Mouse (Mus musculus): ENCODE results near the gene N4bp3. TPM values are rescaled to one million over a fixed set of nuclear protein-coding genes. Genes with fewer than 3 reads are reported as not detected.
"Not testable (repeated sequence)": the region's sequence is repeated elsewhere in the genome, so short reads cannot be mapped to it uniquely, and the experiment has no call there.

Gene N4bp3
- total RNA-seq, 1 experiment, result 23.7 TPM

DNA sequence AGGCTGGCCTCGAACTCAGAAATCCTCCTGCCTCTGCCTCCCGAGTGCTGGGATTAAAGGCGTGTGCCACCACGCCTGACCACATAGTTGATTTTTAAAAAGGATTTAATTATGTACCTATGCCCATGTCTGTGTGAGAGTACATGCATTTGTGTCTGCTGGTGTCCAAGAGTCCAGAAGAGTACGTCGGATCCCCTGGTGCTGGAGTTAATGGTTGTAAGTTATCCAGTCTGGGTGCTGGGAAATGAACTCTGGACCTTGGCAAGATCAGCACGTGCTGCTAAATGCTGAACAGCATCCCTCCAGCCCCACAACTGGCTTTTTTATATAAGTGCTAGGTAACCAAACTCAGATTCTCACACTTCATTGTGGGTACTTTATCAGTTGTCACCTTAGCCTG lies 20.2 kb upstream of the N4bp3 start:
- Histone ChIP-seq H3K9me3 (ENCODE audit: control insufficient read depth, insufficient read depth, low read depth, low read length) (peaks cover 7% of the 10 kb centered on the region), H3K4me3 (ENCODE audit: insufficient read depth in 1 of 2, low read depth in 1 of 2, low read length in 2 of 2, poor library complexity in 1 of 2, severe bottlenecking in 1 of 2) (no peak overlapping the region), H3K4me1 (ENCODE audit: control insufficient read depth in 2 of 2, insufficient read depth in 2 of 2, low read length in 2 of 2, poor library complexity in 1 of 2) (peaks cover 6 to 9% of the 10 kb centered on the region in 2 experiments; a peak in 3 of 4 replicates), H3K27ac (ENCODE audit: insufficient read depth, low read depth, low read length, poor library complexity, severe bottlenecking) (no peak overlapping the region), H3K9ac (ENCODE audit: insufficient read depth, low read depth, low read length, poor library complexity, severe bottlenecking) (no peak overlapping the region), H3K36me3 (ENCODE audit: control insufficient read depth, insufficient read depth, low read length, poor library complexity, severe bottlenecking) (no peaks in the 10 kb centered on the region)
- in situ Hi-C loops (cut with MboI; ENCODE audit: low sequenced_read_pairs in 2 of 2, unreplicated experiment in 2 of 2), result no loop called here
- DNase-seq (ENCODE audit: low read depth, low spot score), result no peak
- TF ChIP-seq HCFC1 (IDR thresholded peaks at IDR 0.05; ENCODE audit: borderline replicate concordance, insufficient read depth, low read length) (no peak), MAFK (IDR thresholded peaks at IDR 0.05; ENCODE audit: insufficient read depth, low read depth, low read length) (no peak), ZNF384 (IDR thresholded peaks at IDR 0.05; ENCODE audit: low read depth, low read length) (no peak), ZC3H11A (IDR thresholded peaks at IDR 0.05; ENCODE audit: borderline replicate concordance, low read depth, low read length) (no peak)

- H3K36me3 ChIP-seq (ENCODE audit: control insufficient read depth, insufficient read depth, low read length, poor library complexity, severe bottlenecking); in situ Hi-C loops (cut with MboI; ENCODE audit: low sequenced_read_pairs in 2 of 2, unreplicated experiment in 2 of 2); H3K4me1 ChIP-seq (ENCODE audit: control insufficient read depth in 2 of 2, insufficient read depth in 2 of 2, low read length in 2 of 2, poor library complexity in 1 of 2); H3K9ac ChIP-seq (ENCODE audit: insufficient read depth, low read depth, low read length, poor library complexity, severe bottlenecking); H3K4me3 ChIP-seq (ENCODE audit: insufficient read depth in 1 of 2, low read depth in 1 of 2, low read length in 2 of 2, poor library complexity in 1 of 2, severe bottlenecking in 1 of 2); DNase-seq (ENCODE audit: low read depth, low spot score); H3K9me3 ChIP-seq (ENCODE audit: control insufficient read depth, insufficient read depth, low read depth, low read length); H3K27ac ChIP-seq (ENCODE audit: insufficient read depth, low read depth, low read length, poor library complexity, severe bottlenecking): not testable (repeated sequence)
Observed at GRCm38 (mm10) chr11:51664747-51665146, 14.1 kb upstream of the N4bp3 start.

GRCm38 (mm10) chr11:51662632-51663031 lies 12.0 kb upstream of the N4bp3 start:
- Histone ChIP-seq H3K4me1 (ENCODE audit: control insufficient read depth in 2 of 2, insufficient read depth in 2 of 2, low read length in 2 of 2, poor library complexity in 1 of 2) (peaks cover 0 to 12% of the 10 kb centered on the region in 2 experiments; a peak in 2 of 4 replicates), H3K36me3 (ENCODE audit: control insufficient read depth, insufficient read depth, low read length, poor library complexity, severe bottlenecking) (no peaks in the 10 kb centered on the region), H3K27ac (ENCODE audit: insufficient read depth, low read depth, low read length, poor library complexity, severe bottlenecking) (no peak overlapping the region), H3K9me3 (ENCODE audit: control insufficient read depth, insufficient read depth, low read depth, low read length) (0 out of 2 replicates have a peak, but pooled peaks cover 2% of the 10 kb centered on the region), H3K4me3 (ENCODE audit: insufficient read depth in 1 of 2, low read depth in 1 of 2, low read length in 2 of 2, poor library complexity in 1 of 2, severe bottlenecking in 1 of 2) (no peak overlapping the region), H3K9ac (ENCODE audit: insufficient read depth, low read depth, low read length, poor library complexity, severe bottlenecking) (no peak overlapping the region)
- TF ChIP-seq HCFC1 (IDR thresholded peaks at IDR 0.05; ENCODE audit: borderline replicate concordance, insufficient read depth, low read length), result no peak
- DNase-seq (ENCODE audit: low read depth, low spot score), result no peak
- in situ Hi-C loops (cut with MboI; ENCODE audit: low sequenced_read_pairs in 2 of 2, unreplicated experiment in 2 of 2), result no loop called here

DNA sequence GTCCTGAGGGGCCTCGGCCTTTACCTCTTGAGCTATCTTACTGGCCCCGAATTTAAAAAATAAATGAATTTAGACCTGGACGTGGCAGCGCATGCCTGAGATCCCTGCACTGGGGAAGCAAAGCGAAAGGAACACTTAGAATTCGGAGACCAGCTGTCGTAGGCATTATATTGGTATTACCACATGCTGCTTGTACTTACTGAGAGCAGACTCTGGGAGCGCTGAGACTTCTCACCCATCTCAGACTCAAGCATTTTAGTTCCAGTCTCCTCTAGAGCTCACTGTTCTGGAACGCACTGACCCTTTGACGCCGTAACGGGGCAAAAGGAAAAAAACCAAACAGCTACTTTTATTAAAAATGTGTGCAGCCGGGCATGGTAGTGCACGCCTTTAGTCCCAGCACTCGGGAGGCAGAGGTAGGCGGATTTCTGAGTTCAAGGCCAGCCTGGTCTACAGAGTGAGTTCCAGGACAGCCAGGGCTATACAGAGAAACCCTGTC lies 11.3 kb upstream of the N4bp3 start:
- DNase-seq (ENCODE audit: low read depth, low spot score), result no peak
- peaks cover 5% of the 10 kb centered on the region for H3K36me3 ChIP-seq (ENCODE audit: control insufficient read depth, insufficient read depth, low read length, poor library complexity, severe bottlenecking)
- peaks cover 0 to 14% of the 10 kb centered on the region in 2 experiments; a peak in 2 of 4 replicates for H3K4me1 ChIP-seq (ENCODE audit: control insufficient read depth in 2 of 2, insufficient read depth in 2 of 2, low read length in 2 of 2, poor library complexity in 1 of 2)
- H3K4me3 ChIP-seq (ENCODE audit: insufficient read depth in 1 of 2, low read depth in 1 of 2, low read length in 2 of 2, poor library complexity in 1 of 2, severe bottlenecking in 1 of 2), result no peak overlapping the region
- no peak overlapping the region for H3K27ac ChIP-seq (ENCODE audit: insufficient read depth, low read depth, low read length, poor library complexity, severe bottlenecking)
- in situ Hi-C loops (cut with MboI; ENCODE audit: low sequenced_read_pairs in 2 of 2, unreplicated experiment in 2 of 2), result no loop called here
- 0 out of 2 replicates have a peak, but pooled peaks cover 2% of the 10 kb centered on the region for H3K9me3 ChIP-seq (ENCODE audit: control insufficient read depth, insufficient read depth, low read depth, low read length)
- no peak for TF ChIP-seq MAFK (IDR thresholded peaks at IDR 0.05; ENCODE audit: insufficient read depth, low read depth, low read length)
- no peak for TF ChIP-seq CHD2 (IDR thresholded peaks at IDR 0.05; ENCODE audit: low read depth, low read length)
- no peak for TF ChIP-seq ZNF384 (IDR thresholded peaks at IDR 0.05; ENCODE audit: low read depth, low read length)
- TF ChIP-seq ZC3H11A (IDR thresholded peaks at IDR 0.05; ENCODE audit: borderline replicate concordance, low read depth, low read length), result no peak
- no peak for TF ChIP-seq HCFC1 (IDR thresholded peaks at IDR 0.05; ENCODE audit: borderline replicate concordance, insufficient read depth, low read length)
- H3K9ac ChIP-seq (ENCODE audit: insufficient read depth, low read depth, low read length, poor library complexity, severe bottlenecking), result no peak overlapping the region

- DNase-seq (ENCODE audit: low read depth, low spot score), result no peak
- H3K9me3 ChIP-seq (ENCODE audit: control insufficient read depth, insufficient read depth, low read depth, low read length), result no peaks in the 10 kb centered on the region
- H3K4me1 ChIP-seq (ENCODE audit: control insufficient read depth in 2 of 2, insufficient read depth in 2 of 2, low read length in 2 of 2, poor library complexity in 1 of 2), result peaks cover 0 to 14% of the 10 kb centered on the region in 2 experiments; a peak in 3 of 4 replicates
- no peak overlapping the region for H3K9ac ChIP-seq (ENCODE audit: insufficient read depth, low read depth, low read length, poor library complexity, severe bottlenecking)
- peaks cover 31% of the 10 kb centered on the region for H3K36me3 ChIP-seq (ENCODE audit: control insufficient read depth, insufficient read depth, low read length, poor library complexity, severe bottlenecking)
- in situ Hi-C loops (cut with MboI; ENCODE audit: low sequenced_read_pairs in 2 of 2, unreplicated experiment in 2 of 2), result no loop called here
- H3K27ac ChIP-seq (ENCODE audit: insufficient read depth, low read depth, low read length, poor library complexity, severe bottlenecking), result no peak overlapping the region
- TF ChIP-seq CHD2 (IDR thresholded peaks at IDR 0.05; ENCODE audit: low read depth, low read length), result no peak
- TF ChIP-seq HCFC1 (IDR thresholded peaks at IDR 0.05; ENCODE audit: borderline replicate concordance, insufficient read depth, low read length), result no peak
- no peak for TF ChIP-seq ZC3H11A (IDR thresholded peaks at IDR 0.05; ENCODE audit: borderline replicate concordance, low read depth, low read length)
- TF ChIP-seq ZNF384 (IDR thresholded peaks at IDR 0.05; ENCODE audit: low read depth, low read length), result no peak
- no peak for TF ChIP-seq MAFK (IDR thresholded peaks at IDR 0.05; ENCODE audit: insufficient read depth, low read depth, low read length)
- no peak overlapping the region for H3K4me3 ChIP-seq (ENCODE audit: insufficient read depth in 1 of 2, low read depth in 1 of 2, low read length in 2 of 2, poor library complexity in 1 of 2, severe bottlenecking in 1 of 2)
Observed at GRCm38 (mm10) chr11:51658705-51659104, 8.1 kb upstream of the N4bp3 start.

Data from ES-E14 (cell line).